Mouse (Mus musculus) gastrocnemius, postnatal 4 days (tissue): ENCODE measurements around the gene Nkap. TPM values are rescaled to one million over a fixed set of nuclear protein-coding genes. Genes with fewer than 3 reads are reported as not detected.
"Not testable (repeated sequence)": the region's sequence is repeated elsewhere in the genome, so short reads cannot be mapped to it uniquely, and the experiment has no call there.

Source experiments
- DNase-seq, 2 experiments: peaks; one replicate each; pipeline ENCODE4 v3.0.0; 2021 to 2022; ENCODE audit warnings: low spot score in 2 of 2, mixed read lengths in 2 of 2
- total RNA-seq, 2 experiments: library from RNA; stranded (reverse); gene quantifications; 2 replicates each; pipeline ENCODE4 v1.2.3; 2021

The Nkap gene
- total RNA-seq, 2 experiments from 2014 or later: 11.2 to 12.5 TPM

DNA sequence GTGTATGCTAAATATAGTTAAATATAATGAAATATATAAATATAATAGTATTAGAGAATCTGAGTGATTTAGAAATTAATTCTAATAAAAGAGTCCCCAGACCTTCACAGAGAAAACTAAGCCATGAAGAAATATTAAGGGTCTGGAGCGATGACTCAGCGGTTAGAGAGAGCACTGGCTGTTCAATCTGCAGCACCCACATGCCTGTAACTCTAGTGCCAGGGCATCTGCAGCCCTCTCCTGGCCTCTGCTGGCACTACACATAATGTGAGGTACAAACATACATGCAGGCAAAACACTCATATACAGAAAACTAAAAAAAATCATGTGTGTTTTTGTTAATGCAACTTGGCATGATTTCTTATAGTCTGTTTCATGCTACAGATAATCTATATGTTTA, 18.4 kb downstream of the Nkap start:
- DNase-seq: no peak

DNA sequence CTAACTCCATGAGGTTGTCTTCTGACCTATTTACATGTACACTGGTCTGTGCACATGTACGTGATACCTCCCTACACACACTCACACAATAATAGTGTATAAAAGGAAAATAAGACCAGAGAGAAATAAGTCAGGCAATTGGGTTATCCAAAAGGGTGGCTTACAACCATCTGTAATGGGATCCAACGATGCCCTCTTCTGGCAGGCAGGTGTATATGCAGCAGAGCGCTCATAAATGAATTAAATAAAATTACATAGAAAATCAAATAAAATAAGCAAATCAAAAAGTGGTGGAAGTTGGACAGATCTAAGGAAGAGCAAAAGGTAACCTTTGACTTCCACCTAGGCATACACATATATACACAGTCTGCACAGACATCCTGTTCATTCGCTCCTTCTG, 31.2 kb downstream of the Nkap start:
- DNase-seq: no peak

DNA sequence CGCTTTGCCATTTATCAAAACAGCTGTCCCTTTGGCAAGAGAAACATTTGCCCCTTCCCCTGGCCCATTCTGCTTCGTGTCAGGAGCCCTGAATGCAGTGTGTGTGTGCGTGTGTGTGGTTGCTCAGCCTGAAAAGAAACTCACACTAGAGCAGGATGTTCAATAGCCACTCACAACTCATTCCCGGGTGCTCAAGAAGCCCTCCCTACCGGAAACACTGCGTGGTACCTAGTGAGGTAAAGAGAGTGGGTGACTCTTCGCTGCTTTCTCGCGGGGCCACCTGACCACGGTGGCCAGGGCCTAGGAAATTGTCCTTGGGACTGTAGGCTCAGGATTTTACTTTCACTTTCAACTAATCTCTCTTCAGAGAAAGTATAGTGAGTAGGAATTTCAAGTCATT, 34.6 kb downstream of the Nkap start:
- no peak for DNase-seq

DNA sequence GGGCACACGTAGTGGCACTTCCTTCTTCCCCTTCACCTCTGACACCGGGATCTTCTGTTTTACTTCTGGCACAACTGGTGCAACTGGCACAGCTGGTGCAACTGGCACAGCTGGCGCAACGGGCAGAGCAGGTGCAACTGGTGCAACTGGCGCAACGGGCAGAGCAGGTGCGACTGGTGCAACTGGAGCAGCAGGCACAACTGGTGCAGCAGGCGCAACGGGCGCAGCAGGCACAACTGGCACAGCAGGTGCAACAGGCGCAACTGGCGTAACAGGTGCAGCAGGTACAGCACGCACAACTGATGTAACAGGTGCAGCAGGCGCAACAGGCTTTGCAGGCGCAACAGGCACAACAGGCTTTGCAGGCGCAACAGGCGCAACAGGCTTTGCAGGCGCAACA, 36.5 kb downstream of the Nkap start:
- no peak for DNase-seq

DNA sequence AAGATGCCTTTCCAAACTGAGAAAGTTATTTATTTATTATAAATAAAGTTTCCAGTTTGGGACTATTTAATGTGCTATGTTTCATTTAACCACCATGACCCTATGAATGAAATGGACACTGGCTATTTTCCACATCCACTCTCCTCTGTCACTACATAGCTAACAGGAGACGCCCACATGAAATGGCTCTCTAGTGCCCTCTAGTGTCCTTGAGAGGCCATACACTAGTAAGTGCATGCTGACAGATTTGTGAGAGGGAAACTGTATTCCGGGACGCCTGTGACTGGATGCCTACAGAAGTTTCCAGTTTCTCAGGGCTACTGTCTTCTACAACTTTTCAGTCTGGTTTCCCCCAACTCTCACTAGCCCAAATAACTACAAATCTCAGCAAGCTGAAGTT, 40.5 kb downstream of the Nkap start:
- no peak for DNase-seq

DNA sequence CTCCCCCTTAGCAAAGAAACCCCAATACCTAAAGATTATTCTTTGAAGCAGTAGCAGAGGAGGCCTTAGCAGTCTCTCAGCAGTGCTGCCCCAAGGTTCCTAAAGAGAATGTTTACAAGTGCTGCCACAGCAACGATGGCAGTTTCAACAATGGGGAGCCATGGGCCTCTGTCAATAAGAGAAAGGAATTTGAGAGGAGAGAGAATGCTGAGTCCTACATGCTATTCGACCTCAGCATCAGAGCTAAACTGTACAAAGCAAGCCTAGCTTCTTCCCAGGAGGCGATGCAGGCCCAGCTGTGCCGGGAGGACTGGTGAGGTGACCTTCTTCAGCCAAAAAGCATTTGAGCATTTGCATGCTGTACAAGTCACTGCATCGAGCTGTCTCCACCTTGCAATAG, 42.1 kb downstream of the Nkap start, which contains the start of gene Akap14:
Gene Akap14, minus strand, starts transcription at position 101 of the 400 bp plus-strand sequence.
- no peak for DNase-seq

DNA sequence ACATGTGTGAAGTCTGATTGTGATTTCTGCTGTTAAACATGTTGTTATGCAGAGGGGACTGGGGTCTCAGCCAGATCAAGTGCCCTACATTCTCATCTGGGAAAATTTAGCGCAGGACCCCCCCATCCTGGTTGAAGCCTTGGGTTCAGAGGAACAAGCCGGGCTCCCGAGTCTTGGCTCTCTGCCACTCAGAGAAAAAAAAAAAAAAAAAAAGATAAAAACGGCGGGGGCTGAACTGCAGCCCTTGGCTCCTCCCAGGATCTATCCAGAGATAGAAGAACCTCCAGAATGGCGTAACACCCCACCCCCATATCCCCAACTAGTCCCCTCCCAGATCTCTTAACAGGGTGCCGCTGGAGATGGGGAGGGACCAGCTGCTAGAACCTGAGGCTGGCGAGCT, 57.8 kb downstream of the Nkap start:
- not testable (repeated sequence) for DNase-seq

DNA sequence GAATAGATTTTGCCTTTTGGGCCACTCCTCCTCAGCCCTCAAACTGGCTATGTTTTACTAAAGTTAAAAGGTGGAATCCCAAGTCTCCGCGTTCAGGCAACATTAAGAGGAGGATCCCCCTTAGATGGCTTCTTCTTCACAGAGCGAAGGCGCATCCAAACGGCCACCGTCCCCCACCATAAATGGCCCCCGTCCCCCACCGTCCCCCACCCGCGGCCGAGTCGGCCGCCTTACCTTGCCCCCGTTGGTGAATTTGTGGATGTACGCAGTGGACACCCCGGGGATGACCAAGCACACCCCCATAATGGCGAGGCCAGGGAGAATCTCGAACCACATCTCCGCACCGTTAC, 64.1 kb downstream of the Nkap start:
- DNase-seq: no peak

DNA sequence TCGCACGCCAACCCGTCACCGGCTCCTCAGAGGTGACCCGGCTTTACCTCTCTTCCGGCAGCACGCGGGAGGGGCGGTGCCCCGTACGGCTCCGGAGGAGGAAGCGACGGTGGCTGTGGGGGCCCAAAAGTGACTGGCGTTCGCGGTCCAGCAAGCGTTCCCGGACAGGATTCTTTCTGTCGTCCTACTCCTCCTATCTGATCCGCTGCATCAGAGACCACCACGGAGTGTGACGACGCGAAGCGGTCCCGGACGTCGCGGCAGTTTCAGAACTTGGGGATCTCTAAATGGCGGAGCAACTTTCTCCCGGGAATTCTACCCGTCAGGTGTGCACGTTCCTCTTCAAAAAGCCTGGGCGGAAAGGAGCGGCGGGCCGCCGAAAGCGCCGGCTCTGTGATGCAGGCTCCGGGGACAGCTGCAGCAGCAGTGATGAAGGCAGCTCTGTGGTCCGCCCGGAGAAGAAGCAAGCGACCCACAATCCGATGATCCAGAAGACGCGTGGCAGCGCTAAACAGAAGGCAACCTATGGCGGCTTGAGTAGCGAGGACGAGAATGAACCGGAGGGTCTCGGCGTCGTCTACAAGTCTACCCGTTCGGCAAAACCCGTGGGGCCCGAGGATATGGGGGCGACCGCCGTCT, 64.6 kb downstream of the Nkap start, which contains the start of the genes Ndufa1 and Rnf113a1:
Gene Ndufa1, minus strand, starts transcription at position 59 of the 639 bp plus-strand sequence.
Gene Rnf113a1, plus strand, starts transcription at position 141 of the 639 bp plus-strand sequence.
- peak; percentile 68 to 80 for DNase-seq

DNA sequence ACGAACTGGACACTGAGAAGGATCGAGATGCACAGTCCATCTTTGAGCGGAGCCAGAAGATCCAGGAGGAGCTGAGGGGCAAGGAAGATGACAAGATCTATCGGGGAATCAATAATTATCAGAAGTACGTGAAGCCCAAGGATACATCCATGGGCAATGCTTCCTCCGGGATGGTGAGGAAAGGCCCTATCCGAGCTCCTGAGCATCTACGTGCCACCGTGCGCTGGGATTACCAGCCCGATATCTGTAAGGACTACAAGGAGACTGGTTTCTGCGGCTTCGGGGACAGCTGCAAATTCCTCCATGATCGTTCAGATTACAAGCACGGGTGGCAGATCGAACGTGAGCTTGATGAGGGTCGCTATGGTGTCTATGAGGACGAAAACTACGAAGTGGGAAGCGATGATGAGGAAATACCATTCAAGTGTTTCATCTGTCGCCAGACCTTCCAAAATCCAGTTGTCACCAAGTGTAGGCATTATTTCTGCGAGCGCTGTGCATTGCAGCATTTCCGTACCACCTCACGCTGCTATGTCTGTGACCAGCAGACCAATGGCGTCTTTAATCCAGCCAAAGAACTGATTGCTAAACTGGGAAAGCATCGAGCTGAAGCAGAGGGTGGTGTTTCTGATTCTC, 65.3 kb downstream of the Nkap start:
- DNase-seq: no peak

DNA sequence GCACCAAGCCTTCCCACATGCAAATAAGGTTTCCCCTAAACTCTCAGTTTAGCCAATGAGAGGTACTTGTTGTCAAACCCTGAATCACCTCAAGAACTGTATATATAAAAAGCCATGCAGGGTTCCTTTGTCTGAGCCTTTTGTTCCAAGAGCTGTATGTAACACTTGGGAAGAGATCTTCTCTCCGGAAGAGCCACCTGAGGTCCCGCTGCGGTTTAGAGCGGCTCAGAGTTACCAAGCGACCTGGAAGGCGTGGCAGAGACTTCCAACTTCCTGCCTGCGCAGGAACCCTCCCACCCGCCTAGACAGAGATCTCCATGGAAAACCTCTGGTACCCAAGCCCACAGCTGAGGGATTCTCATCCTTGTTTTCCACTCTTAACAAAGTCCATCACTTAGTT, 72.1 kb downstream of the Nkap start:
- DNase-seq: no peak

Other genes with a start within 250 kb of the Nkap start
- 1 to 10 TPM; 3.5 to 4.1 TPM for gene Nkrf, start 223.9 kb upstream of the Nkap start, total RNA-seq
- gene Sept6, start 135.0 kb upstream of the Nkap start, total RNA-seq: 10 to 100 TPM; 24.9 to 26.2 TPM
- gene Sowahd, start 78.0 kb upstream of the Nkap start, total RNA-seq: under 1 TPM in 1 of 2 experiments, not detected in 1; 0.34 TPM
- 100 to 1,000 TPM; 697 to 727 TPM for gene Rpl39, start 41.4 kb upstream of the Nkap start, total RNA-seq
- gene Upf3b, start 16.5 kb upstream of the Nkap start, total RNA-seq: 10 to 100 TPM; 10.9 to 14.7 TPM
- gene Akap14, start 42.0 kb downstream of the Nkap start, total RNA-seq: not detected
- 100 to 1,000 TPM; 270 to 275 TPM for gene Ndufa1, start 64.4 kb downstream of the Nkap start, total RNA-seq
- 1 to 10 TPM; 2.5 to 3.6 TPM for gene Rnf113a1, start 64.5 kb downstream of the Nkap start, total RNA-seq
- not detected for gene Gm9, start 84.2 kb downstream of the Nkap start, total RNA-seq
- gene Rhox1, start 95.5 kb downstream of the Nkap start, total RNA-seq: not detected
- gene Rhox2a, start 118.2 kb downstream of the Nkap start, total RNA-seq: not detected
- not detected for gene Rhox3a, start 123.1 kb downstream of the Nkap start, total RNA-seq
- not detected for gene Rhox4a, start 138.5 kb downstream of the Nkap start, total RNA-seq